Mouse (Mus musculus) intestine, embryonic 14.5 days (tissue): ENCODE data around the gene Rpl9-ps6. TPM values are rescaled to one million over a fixed set of nuclear protein-coding genes. Genes with fewer than 3 reads are reported as not detected.
A peak's percentile ranks its signal among the peaks of the same experiment; 100 is the strongest.

Experiments
- ATAC-seq: fragments of 200-750 bp; cut with Nextera tagmentation; replicated peaks from 2 replicates; pipeline ENCODE4 v1.8.0; 2017; ENCODE audit warnings: low read depth, moderate number of reproducible peaks, moderate TSS enrichment, moderate library complexity; ENCODE audit not compliant: low FRiP score, low TSS enrichment
- DNase-seq: peaks from one replicate; pipeline ENCODE4 v3.0.0-alpha.2; 2018; ENCODE audit warnings: low spot score
- H3K27ac ChIP-seq: fragments of 300-500 bp; sonication (generic); 2 replicates; pipeline ENCODE4 v1.5.1; 2014; ENCODE audit warnings: low read depth, mild to moderate bottlenecking, control low read depth
- H3K27me3 ChIP-seq: fragments of 300-500 bp; sonication (generic); replicated peaks from 2 replicates; pipeline ENCODE4 v1.6.1; 2014; ENCODE audit warnings: low read length, control low read depth; ENCODE audit not compliant: control insufficient read depth, insufficient read depth
- H3K36me3 ChIP-seq: fragments of 300-500 bp; sonication (generic); 2 replicates; pipeline ENCODE4 v1.6.1; 2014; ENCODE audit warnings: low read length, control low read depth; ENCODE audit not compliant: control insufficient read depth, insufficient read depth
- H3K4me1 ChIP-seq: fragments of 300-500 bp; sonication (generic); replicated peaks from 2 replicates; pipeline ENCODE4 v1.6.1; 2014; ENCODE audit warnings: low read length, control low read depth, mixed read lengths; ENCODE audit not compliant: control insufficient read depth, insufficient read depth
- H3K4me2 ChIP-seq: fragments of 300-500 bp; sonication (generic); 2 replicates; pipeline ENCODE4 v1.6.1; 2014; ENCODE audit warnings: low read length
- H3K4me3 ChIP-seq: fragments of 300-500 bp; sonication (generic); 2 replicates; pipeline ENCODE4 v1.5.1; 2014; ENCODE audit warnings: low read depth, low read length, control low read depth, mixed read lengths
- H3K9ac ChIP-seq: fragments of 300-500 bp; sonication (generic); 2 replicates; pipeline ENCODE4 v1.6.1; 2014; ENCODE audit warnings: mild to moderate bottlenecking, low read length
- H3K9me3 ChIP-seq: fragments of 300-500 bp; sonication (generic); 2 replicates; pipeline ENCODE4 v1.6.1; 2016; ENCODE audit warnings: low read length, control low read depth; ENCODE audit not compliant: control insufficient read depth
- WGBS: fragments of 180-500 bp; shearing (Covaris S2); extraction: QIAGEN DNeasy Blood & Tissue Kit; methylation state at CpG from one replicate; pipeline ENCODE4 v1.1.7; 2014; 5-methylcytosine and 5-hydroxymethylcytosine counted together
- polyA plus RNA-seq: library from polyadenylated mRNA; unstranded; fragments of >200 nt; fragmentation: Nextera tagmentation; extraction: Ambion mirVana; gene quantifications from 2 replicates; pipeline ENCODE4 v1.2.1, GENCODE M21; 2014

Rpl9-ps6 gene
- polyA plus RNA-seq = 131 and 152 TPM in 2 replicates

GRCm38 (mm10) chr19:32466478-32466877, at the start of gene Rpl9-ps6:
Gene Rpl9-ps6, minus strand, starts transcription at chr19:32466578.
- Histone ChIP-seq H3K4me2 (no peak within 1 kb of the TSS), H3K27ac (no peak within 1 kb of the TSS), H3K4me3 (no peak within 1 kb of the TSS), H3K9ac (no peak within 1 kb of the TSS), H3K9me3 (no peaks in the 10 kb centered on the region), H3K4me1 (0 out of 2 replicates have a peak, but pooled peaks cover 2% of the 10 kb centered on the region), H3K36me3 (no peaks in the 10 kb centered on the region), H3K27me3 (no peaks in the 10 kb centered on the region)
- DNase-seq (no peak), ATAC-seq (no peak)
- WGBS = 83% methylated on average over 5 of the region's 6 CpGs

- no peak overlapping the region for H3K27ac ChIP-seq
- DNase-seq (no peak), ATAC-seq (no peak)
- H3K36me3 ChIP-seq = peaks cover 54% of the 10 kb centered on the region
- H3K27me3 ChIP-seq = no peaks in the 10 kb centered on the region
- 29% methylated on average over 1 of the region's 1 CpGs for WGBS
- no peaks in the 10 kb centered on the region for H3K4me1 ChIP-seq
- no peak overlapping the region for H3K4me2 ChIP-seq
- H3K4me3 ChIP-seq = no peak overlapping the region
- H3K9ac ChIP-seq = no peak overlapping the region
- no peaks in the 10 kb centered on the region for H3K9me3 ChIP-seq
Observed at GRCm38 (mm10) chr19:32512518-32512917, 46.1 kb upstream of the Rpl9-ps6 start.

- 85% methylated on average over 6 of the region's 6 CpGs for WGBS
- no peaks in the 10 kb centered on the region for H3K9me3 ChIP-seq
- no peaks in the 10 kb centered on the region for H3K27me3 ChIP-seq
- 0 out of 2 replicates have a peak overlapping the region, but pooled peaks have one; percentile 23 for H3K27ac ChIP-seq
- H3K4me3 ChIP-seq = no peak overlapping the region
- H3K4me2 ChIP-seq = no peak overlapping the region
- H3K9ac ChIP-seq = no peak overlapping the region
- no peaks in the 10 kb centered on the region for H3K4me1 ChIP-seq
- ATAC-seq = no peak; the same call in 1 of the 2 replicates
- no peak for DNase-seq
- peaks cover 55% of the 10 kb centered on the region for H3K36me3 ChIP-seq
Observed at GRCm38 (mm10) chr19:32510962-32511361, 44.6 kb upstream of the Rpl9-ps6 start.

- no peak overlapping the region for H3K4me3 ChIP-seq
- peaks cover 50% of the 10 kb centered on the region for H3K36me3 ChIP-seq
- no peak overlapping the region for H3K9ac ChIP-seq
- no peak overlapping the region for H3K4me2 ChIP-seq
- H3K27ac ChIP-seq = no peak overlapping the region
- no peaks in the 10 kb centered on the region for H3K27me3 ChIP-seq
- H3K9me3 ChIP-seq = no peaks in the 10 kb centered on the region
- DNase-seq (no peak), ATAC-seq (no peak; the same call in 1 of the 2 replicates)
- H3K4me1 ChIP-seq = no peaks in the 10 kb centered on the region
- WGBS = 59% methylated on average over 3 of the region's 3 CpGs
Observed at GRCm38 (mm10) chr19:32510267-32510666, 43.9 kb upstream of the Rpl9-ps6 start.

- Histone ChIP-seq H3K4me3 (no peak overlapping the region), H3K9me3 (no peaks in the 10 kb centered on the region), H3K9ac (no peak overlapping the region), H3K4me2 (no peak overlapping the region), H3K36me3 (peaks cover 37% of the 10 kb centered on the region), H3K4me1 (no peaks in the 10 kb centered on the region), H3K27me3 (no peaks in the 10 kb centered on the region), H3K27ac (no peak overlapping the region)
- ATAC-seq = no peak
- DNase-seq = no peak
- WGBS = 87% methylated on average over 9 of the region's 9 CpGs
Observed at GRCm38 (mm10) chr19:32507526-32507925, 41.1 kb upstream of the Rpl9-ps6 start.

GRCm38 (mm10) chr19:32507100-32507499, 40.7 kb upstream of the Rpl9-ps6 start:
- Histone ChIP-seq H3K4me3 (no peak overlapping the region), H3K4me1 (no peaks in the 10 kb centered on the region), H3K9ac (no peak overlapping the region), H3K36me3 (peaks cover 37% of the 10 kb centered on the region), H3K27ac (no peak overlapping the region), H3K9me3 (no peaks in the 10 kb centered on the region), H3K27me3 (no peaks in the 10 kb centered on the region), H3K4me2 (no peak overlapping the region)
- DNase-seq (no peak), ATAC-seq (no peak)
- WGBS = 92% methylated on average over 6 of the region's 6 CpGs

GRCm38 (mm10) chr19:32506514-32506913, 40.1 kb upstream of the Rpl9-ps6 start:
- Histone ChIP-seq H3K4me2 (no peak overlapping the region), H3K27ac (no peak overlapping the region), H3K9ac (no peak overlapping the region), H3K36me3 (peaks cover 37% of the 10 kb centered on the region), H3K4me1 (no peaks in the 10 kb centered on the region), H3K9me3 (no peaks in the 10 kb centered on the region), H3K4me3 (no peak overlapping the region), H3K27me3 (no peaks in the 10 kb centered on the region)
- DNase-seq (no peak), ATAC-seq (no peak)
- 93% methylated on average over 5 of the region's 5 CpGs for WGBS

GRCm38 (mm10) chr19:32506081-32506480, 39.7 kb upstream of the Rpl9-ps6 start:
- DNase-seq (no peak), ATAC-seq (no peak)
- peaks cover 35% of the 10 kb centered on the region for H3K36me3 ChIP-seq
- no peaks in the 10 kb centered on the region for H3K4me1 ChIP-seq
- no peak overlapping the region for H3K4me2 ChIP-seq
- no peaks in the 10 kb centered on the region for H3K9me3 ChIP-seq
- 79% methylated on average over 8 of the region's 8 CpGs for WGBS
- no peak overlapping the region for H3K27ac ChIP-seq
- no peaks in the 10 kb centered on the region for H3K27me3 ChIP-seq
- no peak overlapping the region for H3K9ac ChIP-seq
- no peak overlapping the region for H3K4me3 ChIP-seq

- Histone ChIP-seq H3K4me3 (no peak overlapping the region), H3K9me3 (no peaks in the 10 kb centered on the region), H3K36me3 (peaks cover 40% of the 10 kb centered on the region), H3K4me2 (no peak overlapping the region), H3K9ac (no peak overlapping the region), H3K4me1 (no peaks in the 10 kb centered on the region), H3K27me3 (no peaks in the 10 kb centered on the region), H3K27ac (no peak overlapping the region)
- ATAC-seq (no peak), DNase-seq (no peak)
- WGBS = 84% methylated on average over 6 of the region's 6 CpGs
Observed at GRCm38 (mm10) chr19:32501414-32501813, 35.0 kb upstream of the Rpl9-ps6 start.
